Mouse (Mus musculus) inflammation-experienced regulatory T-cells, adult 6 months (primary cell): ENCODE measurements around the gene Rnf113a2. TPM values are rescaled to one million over a fixed set of nuclear protein-coding genes. Genes with fewer than 3 reads are reported as not detected.

Experiments
- ATAC-seq: one replicate; pipeline ENCODE4 v1.8.0; 2017
- polyA plus RNA-seq, 3 experiments: library from polyadenylated mRNA; unstranded; fragments of 100-300 nt; shearing (Covaris generic); gene quantifications; one replicate each; pipeline ENCODE4 v1.2.1; 2017

The Rnf113a2 gene
- polyA plus RNA-seq, 3 experiments from 2014 or later: 31.0 to 35.6 (median 31.9) TPM

- ATAC-seq: peak; percentile 75
Measured at GRCm38 (mm10) chr12:84408819-84409507, 8.0 kb upstream of the Rnf113a2 start, which contains the start of the genes Entpd5 and Bbof1. Gene Entpd5, minus strand, starts transcription at chr12:84409029. Gene Bbof1, plus strand, starts transcription at chr12:84409071.

DNA sequence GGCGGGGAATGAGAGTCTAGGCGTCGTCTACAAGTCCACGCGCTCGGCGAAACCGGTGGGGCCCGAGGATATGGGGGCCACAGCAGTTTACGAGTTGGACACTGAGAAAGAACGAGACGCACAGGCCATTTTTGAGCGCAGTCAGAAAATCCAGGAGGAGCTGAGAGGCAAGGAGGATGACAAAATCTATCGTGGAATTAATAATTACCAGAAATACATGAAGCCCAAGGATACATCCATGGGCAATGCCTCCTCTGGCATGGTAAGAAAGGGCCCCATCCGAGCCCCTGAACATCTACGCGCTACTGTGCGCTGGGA, 568 bp downstream of the Rnf113a2 start:
- ATAC-seq: no peak

DNA sequence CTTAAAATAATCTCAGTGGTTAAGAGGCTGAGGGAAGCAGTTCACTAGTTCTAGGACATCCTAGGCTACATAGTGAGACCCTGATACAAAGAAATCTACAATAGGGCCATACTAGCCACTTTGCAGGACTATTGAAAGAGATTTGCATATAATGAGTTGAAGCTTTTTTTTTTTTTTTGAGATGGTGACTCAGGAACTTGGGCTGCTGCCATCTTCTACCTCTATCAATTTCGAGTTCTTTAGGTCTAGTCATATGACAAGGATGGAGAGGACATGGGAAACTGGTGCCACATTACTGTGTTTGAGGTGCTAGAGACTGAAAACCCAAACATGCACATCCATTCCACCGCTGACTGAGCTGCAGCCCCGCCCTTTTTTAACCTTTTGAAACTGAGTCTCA, 7.0 kb downstream of the Rnf113a2 start:
- no peak for ATAC-seq

- ATAC-seq: no peak
Measured at GRCm38 (mm10) chr12:84429825-84430224, 12.8 kb downstream of the Rnf113a2 start.

DNA sequence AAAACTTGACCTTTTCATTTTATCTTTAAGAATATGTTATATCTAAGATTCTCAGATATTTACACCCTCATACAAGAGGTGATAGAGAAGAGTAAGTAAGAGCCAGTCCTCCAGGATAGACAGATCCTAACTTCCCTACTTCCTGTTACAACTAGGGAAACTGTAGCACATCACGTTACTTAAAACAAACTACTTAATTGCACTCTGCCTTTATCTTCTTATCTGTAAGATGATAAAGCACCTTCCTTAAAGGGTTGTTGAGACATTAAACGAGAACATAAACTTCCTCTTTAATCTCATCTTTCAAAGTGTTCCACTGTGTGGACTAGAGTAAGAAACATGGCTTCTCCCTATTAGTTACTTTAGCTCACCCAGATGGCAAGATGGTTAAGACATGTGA, 21.7 kb downstream of the Rnf113a2 start:
- no peak for ATAC-seq

DNA sequence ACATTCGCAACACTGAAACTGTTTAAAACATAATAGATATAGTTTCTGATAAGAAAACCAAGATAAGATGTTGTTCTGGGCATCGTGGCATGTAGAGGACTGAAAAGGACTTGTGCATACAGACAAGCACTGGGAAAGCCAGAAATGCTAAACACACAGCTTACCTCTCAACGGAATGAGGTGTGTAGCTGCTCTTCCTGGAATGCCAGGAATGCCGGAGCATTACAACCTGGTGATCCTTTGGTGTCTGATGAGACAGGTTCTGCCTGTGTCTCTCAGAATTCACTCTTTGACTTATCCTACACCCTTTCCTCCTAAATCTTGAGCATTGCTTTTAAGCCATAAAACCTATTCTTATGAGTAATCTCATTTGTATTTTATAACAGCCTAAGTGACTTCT, 25.5 kb downstream of the Rnf113a2 start:
- ATAC-seq: no peak

- ATAC-seq: no peak
Measured at GRCm38 (mm10) chr12:84447386-84447785, 30.4 kb downstream of the Rnf113a2 start.

- no peak for ATAC-seq
Measured at GRCm38 (mm10) chr12:84448181-84448580, 31.2 kb downstream of the Rnf113a2 start.

GRCm38 (mm10) chr12:84449887-84450286, 32.9 kb downstream of the Rnf113a2 start:
- ATAC-seq: no peak

- no peak for ATAC-seq
Measured at GRCm38 (mm10) chr12:84450351-84450717, 33.3 kb downstream of the Rnf113a2 start.

GRCm38 (mm10) chr12:84450718-84451646, 34.0 kb downstream of the Rnf113a2 start, which contains the start of the genes Aldh6a1 and Lin52:
Gene Aldh6a1, minus strand, starts transcription at chr12:84451004.
Gene Lin52, plus strand, starts transcription at chr12:84451422.
- peak; percentile 94 for ATAC-seq

GRCm38 (mm10) chr12:84451801-84452200, 34.8 kb downstream of the Rnf113a2 start:
- no peak for ATAC-seq

DNA sequence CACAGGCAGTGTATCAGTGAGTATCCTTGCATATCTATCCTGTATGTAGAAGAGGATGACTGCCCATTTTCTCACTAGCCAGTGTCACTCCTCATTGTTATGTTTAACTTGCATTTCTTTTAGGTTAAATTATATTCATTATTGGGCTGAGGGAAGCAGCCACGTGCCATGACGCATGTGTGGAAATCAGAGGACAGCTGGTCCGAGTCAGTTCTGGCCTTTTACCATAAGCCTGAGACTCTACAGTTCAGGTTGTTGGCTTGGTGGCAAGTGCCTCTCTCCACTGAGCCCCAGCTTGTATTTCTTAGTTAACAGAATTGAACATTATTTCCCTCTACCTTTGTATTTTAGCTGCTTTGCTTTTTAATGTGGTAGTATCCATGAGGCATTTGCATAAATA, 39.9 kb downstream of the Rnf113a2 start:
- ATAC-seq: no peak

- ATAC-seq: no peak
Measured at GRCm38 (mm10) chr12:84459845-84460244, 42.8 kb downstream of the Rnf113a2 start.

DNA sequence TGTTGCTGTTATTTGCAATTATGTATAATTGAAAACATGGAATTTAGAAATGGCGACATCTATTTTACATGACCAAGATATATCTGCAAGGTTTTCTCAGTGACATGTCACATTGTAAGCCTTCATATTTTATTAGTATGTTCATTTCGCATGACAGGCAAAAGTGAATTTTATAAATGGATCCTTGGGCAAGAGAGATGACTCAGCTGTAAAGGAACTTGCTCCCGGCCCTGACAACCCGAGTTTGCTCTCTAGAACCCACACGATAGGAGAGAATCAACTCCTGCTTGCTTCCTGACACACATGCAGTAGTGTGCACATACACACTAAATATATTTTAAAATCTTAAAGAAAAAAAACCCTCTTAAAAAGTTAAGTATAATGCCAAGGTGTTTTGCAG, 44.4 kb downstream of the Rnf113a2 start:
- ATAC-seq: no peak

DNA sequence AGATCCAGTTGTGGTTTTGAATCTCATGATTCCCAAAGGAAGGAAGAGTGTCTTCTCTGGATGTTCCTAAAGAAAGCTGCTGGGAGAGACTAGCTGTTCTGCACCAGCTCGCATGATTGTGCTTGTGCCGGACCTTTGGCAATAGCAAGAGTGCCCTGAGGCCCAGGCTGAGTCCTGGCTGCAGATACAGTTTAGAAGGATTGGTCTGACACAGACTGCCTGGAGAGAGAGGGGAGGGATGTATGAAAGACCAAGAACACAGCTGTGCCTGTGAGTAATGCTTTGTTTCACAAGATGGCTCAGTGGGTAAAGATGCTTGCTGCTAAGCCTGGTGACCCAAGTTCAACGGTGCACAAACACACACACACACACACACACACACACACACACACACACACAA, 45.9 kb downstream of the Rnf113a2 start:
- ATAC-seq: no peak

Other genes with a start within 250 kb of the Rnf113a2 start
- gene Elmsan1, start 198.3 kb upstream of the Rnf113a2 start, polyA plus RNA-seq: 1 to 10 TPM; 3.9 to 9.5 (median 7.2) TPM
- gene Ptgr2, start 132.0 kb upstream of the Rnf113a2 start, polyA plus RNA-seq: 10 to 100 TPM; 39.1 to 48.8 (median 47.6) TPM
- 10 to 100 TPM; 48.6 to 67.0 (median 55.4) TPM for gene Zfp410, start 100.3 kb upstream of the Rnf113a2 start, polyA plus RNA-seq
- gene Coq6, start 55.5 kb upstream of the Rnf113a2 start, polyA plus RNA-seq: 10 to 100 TPM; 18.4 to 22.7 (median 19.4) TPM
- gene Fam161b, start 55.4 kb upstream of the Rnf113a2 start, polyA plus RNA-seq: 1 to 10 TPM in 1 of 3 experiments, under 1 TPM in 2; 0.30 to 1.3 (median 0.43) TPM
- gene Entpd5, start 8.2 kb upstream of the Rnf113a2 start, polyA plus RNA-seq: 10 to 100 TPM; 22.4 to 28.4 (median 24.5) TPM
- gene Bbof1, start 8.1 kb upstream of the Rnf113a2 start, polyA plus RNA-seq: under 1 TPM; 0.30 to 0.69 (median 0.60) TPM
- gene Aldh6a1, start 33.8 kb downstream of the Rnf113a2 start, polyA plus RNA-seq: 10 to 100 TPM in 2 of 3 experiments, 1 to 10 TPM in 1; 3.9 to 17.8 (median 16.4) TPM
- gene Lin52, start 34.2 kb downstream of the Rnf113a2 start, polyA plus RNA-seq: 10 to 100 TPM; 25.6 to 29.4 (median 25.6) TPM
- gene Vsx2, start 152.6 kb downstream of the Rnf113a2 start, polyA plus RNA-seq: not detected
- 10 to 100 TPM in 2 of 3 experiments, 1 to 10 TPM in 1; 7.1 to 11.4 (median 11.1) TPM for gene Abcd4, start 200.2 kb downstream of the Rnf113a2 start, polyA plus RNA-seq
- not detected for gene Vrtn, start 223.8 kb downstream of the Rnf113a2 start, polyA plus RNA-seq